Mouse (Mus musculus): ENCODE results near the gene Eif6.
A peak's percentile ranks its signal among the peaks of the same experiment; 100 is the strongest.
"Not testable (repeated sequence)": the region's sequence is repeated elsewhere in the genome, so short reads cannot be mapped to it uniquely, and the experiment has no call there.

The Eif6 gene

GRCm38 (mm10) chr2:155826630-155827424, at the start of gene Eif6:
Gene Eif6 (minus strand): TSS chr2:155826925.
- peak; percentile 89 for DNase-seq

DNA sequence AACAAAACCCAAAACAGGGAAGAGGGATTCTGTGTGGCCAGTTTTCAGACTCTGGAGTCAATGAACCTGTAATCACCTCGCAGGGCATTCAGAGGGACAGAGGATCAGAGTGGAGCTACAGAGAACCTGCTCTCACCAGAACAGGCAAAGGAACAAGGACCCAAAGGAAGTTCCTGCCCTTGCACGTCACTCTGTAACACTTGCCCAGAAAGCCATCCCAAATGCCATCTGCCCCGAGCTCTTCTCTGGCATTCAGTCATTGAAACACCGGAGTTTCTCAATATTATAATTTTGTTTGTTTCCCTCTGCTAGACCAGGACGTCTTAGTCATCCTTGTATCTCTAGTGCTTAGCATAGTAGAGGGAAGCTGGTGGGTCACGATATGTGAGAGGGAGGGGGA, 46.9 kb upstream of the Eif6 start:
- DNase-seq = no peak

DNA sequence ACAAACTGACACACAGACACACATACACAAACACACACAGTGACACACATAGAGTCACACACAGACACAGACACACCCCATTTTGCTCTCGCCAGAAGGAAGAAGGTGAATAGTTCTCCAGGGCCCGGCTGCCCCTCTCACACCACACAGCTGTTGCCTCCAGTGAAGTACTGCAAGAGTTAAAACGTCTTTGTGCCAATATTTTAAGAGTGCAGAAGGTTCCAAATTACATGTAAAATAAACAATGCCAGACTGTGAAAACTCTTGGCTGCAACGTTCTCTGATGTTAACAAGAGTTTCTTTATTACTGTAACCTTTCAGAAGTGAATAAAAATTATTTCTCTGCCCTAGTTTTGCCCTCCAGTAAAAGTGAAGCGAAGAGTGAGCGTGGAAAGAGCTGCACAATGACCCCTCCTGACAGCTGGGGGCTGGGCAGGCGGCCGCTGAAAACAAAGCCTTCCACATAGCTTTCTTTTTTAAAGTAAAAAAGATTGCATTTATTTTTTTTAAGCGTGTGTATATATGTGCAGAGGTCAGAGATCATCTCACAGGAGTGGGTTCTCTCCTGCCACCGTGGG, 46.3 kb upstream of the Eif6 start:
- DNase-seq = no peak

DNA sequence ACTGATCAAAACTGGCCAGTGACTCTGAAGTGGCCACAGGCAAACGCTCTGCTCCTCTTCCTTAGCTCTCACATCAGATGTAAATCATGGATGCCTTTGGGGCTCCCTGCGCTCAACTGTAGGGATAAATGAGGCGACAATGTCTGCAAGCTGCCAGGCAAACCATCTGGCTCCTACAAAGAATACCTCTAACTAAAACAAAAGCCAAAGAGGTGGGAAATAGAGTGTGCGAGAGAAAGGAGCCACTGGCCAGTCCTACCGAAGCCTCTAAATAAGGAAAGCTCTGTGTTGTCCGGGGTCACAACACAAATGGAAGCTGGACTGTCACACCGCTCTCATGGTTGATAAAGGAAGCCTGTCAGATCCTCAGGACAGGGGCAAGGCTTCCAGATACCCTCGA, 45.8 kb upstream of the Eif6 start:
- DNase-seq = no peak

DNA sequence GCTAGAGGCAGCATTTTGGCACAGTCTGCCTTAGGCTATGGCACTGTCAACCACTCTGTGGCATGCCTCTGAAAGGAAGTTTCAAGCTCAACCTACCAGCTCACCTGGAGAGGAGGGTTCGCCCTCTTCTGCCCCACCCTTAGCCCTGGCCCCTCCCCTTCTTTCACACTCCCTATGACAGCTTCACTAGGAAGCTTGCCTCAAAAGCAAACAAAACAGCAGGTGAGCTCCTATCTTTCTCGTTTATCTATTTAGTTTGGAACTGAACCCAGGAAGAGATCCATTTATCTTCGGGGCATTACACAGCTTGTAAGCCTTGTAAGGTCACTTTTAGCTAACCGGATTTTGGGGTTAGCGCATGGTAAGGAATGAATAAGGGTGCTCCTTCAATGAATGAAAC, 43.0 kb upstream of the Eif6 start:
- no peak for DNase-seq

- DNase-seq = no peak
Measured at GRCm38 (mm10) chr2:155868320-155868719, 41.6 kb upstream of the Eif6 start.

DNA sequence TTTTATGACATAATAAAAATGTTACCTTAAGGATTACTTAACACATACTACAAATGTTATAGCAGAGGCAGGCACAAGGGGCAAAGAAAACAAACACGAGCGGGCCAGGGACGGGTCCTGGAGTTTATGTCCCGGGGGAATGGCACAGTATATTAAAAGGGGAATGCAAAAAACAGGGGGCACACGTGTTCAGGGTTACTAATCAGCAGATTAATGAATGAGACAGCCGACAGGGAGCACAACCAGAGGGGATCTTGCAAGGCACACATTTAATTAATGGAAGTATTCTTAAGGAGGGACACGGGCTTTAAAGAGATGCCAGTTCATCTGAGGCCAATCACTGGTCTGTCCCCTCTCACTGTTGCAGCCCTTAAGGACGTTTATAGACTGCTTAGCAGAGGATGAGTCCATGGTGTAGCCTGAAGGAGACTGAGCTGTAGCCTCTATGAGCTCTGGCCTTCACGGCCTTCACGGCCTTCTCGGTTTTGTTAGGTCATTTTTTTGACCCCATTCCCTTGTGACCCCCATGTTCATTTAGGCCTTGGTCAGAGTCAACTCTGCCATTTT, 36.7 kb upstream of the Eif6 start:
- no peak for DNase-seq

DNA sequence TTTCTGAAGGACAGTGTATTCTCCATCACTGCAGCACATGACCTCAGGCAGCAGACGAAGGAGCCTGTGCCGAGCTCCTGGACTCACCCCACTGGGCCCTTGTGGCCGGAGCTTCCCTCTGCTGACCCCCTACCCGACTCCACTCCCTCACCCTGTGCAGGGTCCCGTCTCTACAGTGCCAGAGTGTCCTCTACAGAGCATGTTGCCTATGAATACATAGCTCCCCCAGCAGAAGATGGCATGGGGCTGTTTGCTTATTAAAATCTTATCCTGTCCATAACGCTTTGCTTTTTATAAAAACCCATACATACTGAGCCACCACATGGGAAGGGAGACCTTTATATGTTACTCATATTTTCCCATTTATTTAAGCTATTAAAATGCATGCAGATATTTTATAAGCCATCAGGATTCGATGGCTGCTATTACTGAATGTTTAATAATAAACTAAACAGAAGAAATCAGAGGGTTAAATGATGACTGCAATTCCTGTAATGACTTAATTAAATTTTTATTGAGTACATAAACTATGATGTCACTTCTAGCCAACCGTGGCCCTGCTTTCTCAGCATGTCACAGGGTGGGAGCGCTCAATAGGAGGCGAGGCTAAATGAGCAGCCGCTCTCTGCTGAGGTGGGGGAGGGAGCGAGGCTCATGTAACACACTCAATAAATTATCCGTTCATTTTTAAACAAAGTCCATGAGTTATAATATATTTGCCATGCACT, 36.0 kb upstream of the Eif6 start:
- no peak for DNase-seq

DNA sequence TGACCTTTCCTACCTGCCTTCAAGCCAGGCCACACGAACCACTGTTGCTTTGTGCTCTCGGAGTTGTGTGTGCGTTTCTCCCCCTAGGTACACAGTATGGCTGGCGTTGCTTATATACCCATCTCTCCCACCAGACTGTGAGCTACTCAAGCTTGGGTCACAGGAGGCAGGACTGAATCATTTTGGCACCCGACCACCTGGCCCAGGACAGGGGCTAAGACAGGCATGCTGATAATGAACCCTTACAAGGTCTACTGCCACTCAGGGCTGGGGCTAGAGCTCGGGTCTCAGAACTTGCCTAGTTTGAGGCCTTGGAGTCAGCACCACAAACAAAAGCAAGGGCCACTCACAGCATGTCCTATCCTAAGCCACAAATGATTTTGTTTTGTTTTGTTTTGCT, 34.9 kb upstream of the Eif6 start:
- no peak for DNase-seq

GRCm38 (mm10) chr2:155860102-155860501, 33.4 kb upstream of the Eif6 start:
- DNase-seq = no peak

GRCm38 (mm10) chr2:155852536-155852935, 25.8 kb upstream of the Eif6 start:
- no peak for DNase-seq

- DNase-seq = no peak
Measured at GRCm38 (mm10) chr2:155850120-155850519, 23.4 kb upstream of the Eif6 start.

DNA sequence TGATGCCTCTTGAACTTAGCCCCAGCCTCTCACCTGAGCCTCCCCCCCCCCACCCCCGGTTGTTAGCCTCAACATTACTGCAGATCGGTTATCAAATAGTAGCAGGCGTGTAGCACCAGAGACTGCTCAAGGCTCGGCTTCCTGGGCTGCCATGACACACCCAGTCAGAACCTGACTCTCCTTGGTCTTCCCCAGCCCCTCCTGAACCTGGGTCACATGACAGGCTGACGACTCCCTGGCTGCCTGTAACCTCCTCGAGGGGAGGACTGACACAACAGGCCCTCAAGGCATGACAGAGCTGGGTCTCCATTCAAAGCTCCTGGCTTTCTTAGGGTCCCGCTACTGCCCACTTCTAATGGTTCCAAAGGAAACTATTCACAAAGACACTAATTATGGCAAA, 22.7 kb upstream of the Eif6 start:
- DNase-seq = no peak

- peak; percentile 80 for DNase-seq
Measured at GRCm38 (mm10) chr2:155848291-155848690, 21.6 kb upstream of the Eif6 start.

DNA sequence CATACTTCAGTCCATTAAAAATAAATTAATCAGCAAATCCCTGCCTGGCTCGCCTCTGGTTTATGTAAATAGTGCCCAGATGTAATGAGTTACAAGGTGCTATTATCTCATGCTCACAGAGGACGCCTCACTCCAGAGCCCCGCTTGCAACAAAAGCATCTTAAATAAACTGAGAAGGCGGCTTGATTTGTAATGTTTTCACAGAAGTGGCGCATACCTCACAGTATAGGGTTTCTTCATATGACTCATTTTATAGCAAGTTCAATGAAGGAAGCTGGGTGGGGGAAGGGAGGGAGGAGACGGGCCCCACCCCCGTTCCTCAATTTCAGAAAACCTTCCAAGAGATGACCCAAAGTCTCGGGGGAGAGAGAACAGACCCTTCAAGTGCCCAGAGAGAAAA, 20.2 kb upstream of the Eif6 start:
- DNase-seq = no peak

GRCm38 (mm10) chr2:155838961-155839360, 12.2 kb upstream of the Eif6 start:
- no peak for DNase-seq

DNA sequence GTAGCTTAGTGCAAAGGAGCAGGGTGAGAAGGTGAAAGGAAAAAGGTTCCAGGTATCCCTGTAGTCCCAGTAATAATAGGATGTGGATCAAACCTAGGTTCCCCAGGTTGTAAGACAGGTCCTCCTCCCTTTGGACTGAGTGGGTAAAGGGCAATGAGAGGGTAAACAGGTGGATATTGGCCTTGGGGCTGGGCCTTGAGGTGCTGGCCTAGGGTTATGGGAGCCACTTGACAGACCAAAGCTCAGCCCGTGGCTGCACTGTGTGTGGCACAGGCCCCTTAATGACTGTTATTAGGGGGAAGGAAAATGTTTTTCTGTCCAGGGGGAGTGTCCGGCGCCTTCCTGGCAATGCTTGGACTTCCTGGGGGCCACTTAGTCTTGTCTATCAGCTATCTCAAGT, 11.2 kb upstream of the Eif6 start:
- DNase-seq = no peak

GRCm38 (mm10) chr2:155834732-155835131, 8.0 kb upstream of the Eif6 start, which contains the start of gene Fam83c:
Gene Fam83c (minus strand): TSS chr2:155834854.
- no peak for DNase-seq

DNA sequence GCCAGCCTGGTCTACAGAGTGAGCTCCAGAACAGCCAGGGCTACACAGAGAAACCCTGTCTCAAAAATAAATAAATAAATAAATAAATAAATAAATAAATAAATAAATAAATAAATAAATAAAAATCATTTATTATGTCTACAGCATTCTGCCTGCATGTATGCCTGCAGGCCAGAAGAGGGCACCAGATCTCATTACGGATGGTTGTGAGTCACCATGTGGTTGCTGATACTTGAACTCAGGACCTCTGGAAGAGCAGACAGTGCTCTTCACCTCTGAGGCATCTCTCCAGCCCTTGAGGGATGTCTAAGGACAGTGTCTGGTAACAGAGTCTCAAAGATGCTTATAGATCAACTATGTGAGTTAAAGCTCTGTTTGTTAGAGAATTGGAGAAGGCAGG, 5.4 kb upstream of the Eif6 start:
- DNase-seq = not testable (repeated sequence)

- DNase-seq = no peak
Measured at GRCm38 (mm10) chr2:155831302-155831701, 4.6 kb upstream of the Eif6 start.

DNA sequence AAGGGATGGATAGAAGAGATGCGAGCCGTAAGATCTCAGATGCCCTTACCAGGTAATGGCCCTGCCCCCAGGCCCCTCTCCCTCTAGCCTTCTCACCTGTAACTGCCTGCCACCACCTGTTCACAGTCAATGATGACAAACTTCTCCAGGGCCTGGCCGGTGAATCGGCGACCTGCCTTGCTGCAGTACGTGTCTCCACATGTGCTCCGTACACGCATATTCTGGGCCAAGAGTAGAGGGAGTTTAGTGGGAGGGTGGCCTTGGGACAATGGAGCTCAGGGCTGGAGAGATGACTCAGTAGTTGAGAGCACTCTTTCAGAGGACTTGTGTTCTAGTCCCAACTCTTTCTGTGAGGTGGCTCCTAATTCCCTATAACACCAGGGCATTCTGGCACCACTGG, 4.1 kb upstream of the Eif6 start:
- no peak for DNase-seq

GRCm38 (mm10) chr2:155825904-155826629, 658 bp downstream of the Eif6 start:
- no peak for DNase-seq

GRCm38 (mm10) chr2:155823722-155824121, 3.0 kb downstream of the Eif6 start:
- DNase-seq = no peak
